Mouse (Mus musculus): ENCODE results near the gene Lyrm4.

- no peak for TF ChIP-seq CTCF (IDR thresholded peaks at IDR 0.05; ENCODE audit: insufficient read depth, low read depth, low read length)
- no peak for TF ChIP-seq POLR2A (IDR thresholded peaks at IDR 0.05; ENCODE audit: insufficient read depth, low read depth, low read length)
These were observed 81.8 kb downstream of the Lyrm4 start for GRCm38 (mm10) chr13:36035528-36035927.
